Mouse (Mus musculus): ENCODE data around the gene Alpk3.

DNA sequence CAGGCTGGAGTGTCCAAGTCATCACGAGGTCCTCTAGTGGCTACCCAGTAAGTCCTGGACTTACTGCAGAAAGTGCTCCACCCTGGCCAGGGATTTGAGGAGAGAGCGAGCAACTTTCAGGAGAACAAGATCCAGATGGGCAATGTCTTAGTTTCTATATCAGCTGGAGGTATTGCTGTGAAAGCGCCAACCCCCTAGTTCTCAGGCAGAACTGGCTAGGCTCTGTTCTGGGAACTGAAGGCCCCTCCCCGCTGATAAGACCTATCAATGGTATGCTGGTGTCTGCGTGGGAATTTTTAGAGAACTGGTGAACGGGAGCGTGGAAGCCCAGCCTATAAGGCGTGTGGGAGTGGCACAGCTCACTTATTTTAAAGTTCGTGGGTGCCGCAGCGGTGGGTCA lies 92.4 kb downstream of the Alpk3 start:
- TF ChIP-seq GATA2 (IDR thresholded peaks at IDR 0.05; ENCODE audit: borderline replicate concordance, low read depth, low read length) (no peak), CTCF (IDR thresholded peaks at IDR 0.05; ENCODE audit: low read depth, low read length) (no peak)
